Mouse (Mus musculus) liver, postnatal 0 days (tissue): Measurements from ENCODE around the gene Rarres2.

Experiments
- CTCF ChIP-seq: sonication (generic); IDR thresholded peaks from 2 replicates; pipeline ENCODE4 v1.5.1; 2016; ENCODE audit warnings: antibody characterized with exemption, low read depth
- EP300 ChIP-seq: IDR thresholded peaks from 2 replicates; pipeline ENCODE4 v1.6.1; 2016; ENCODE audit warnings: antibody characterized with exemption, low read depth, mild to moderate bottlenecking

GRCm38 (mm10) chr6:48539860-48540259 is 32.7 kb downstream of the Rarres2 start:
- TF ChIP-seq EP300 (no peak), CTCF (no peak)
